Mouse (Mus musculus) lung, postnatal 0 days (tissue): ENCODE measurements around the gene 1700001L19Rik.

Experiments used
- CTCF ChIP-seq: IDR thresholded peaks from 2 replicates; pipeline ENCODE4 v1.5.1; 2016; ENCODE audit warnings: antibody characterized with exemption, mild to moderate bottlenecking
- EP300 ChIP-seq: IDR thresholded peaks from 2 replicates; pipeline ENCODE4 v1.6.1; 2016; ENCODE audit warnings: antibody characterized with exemption, mild to moderate bottlenecking, control low read depth

DNA sequence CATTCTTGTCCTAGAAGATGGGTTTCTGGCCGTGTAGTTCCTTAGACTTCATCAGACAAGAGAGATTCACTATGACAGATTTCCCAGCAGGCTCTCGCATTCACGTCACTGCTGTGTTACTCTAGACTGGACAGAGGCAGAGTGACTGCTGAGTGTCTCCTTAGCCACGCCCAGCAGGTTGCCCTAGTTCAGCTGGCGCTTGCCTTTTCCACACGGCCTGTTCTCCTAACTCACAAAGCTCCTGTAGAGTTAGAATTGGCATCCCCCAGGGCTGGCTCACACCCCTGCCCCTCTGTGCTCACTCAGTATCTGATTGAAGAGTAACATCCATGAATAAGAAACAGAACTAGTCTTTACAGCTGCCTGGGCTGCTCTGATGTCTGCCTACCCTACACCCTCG is 11.8 kb upstream of the 1700001L19Rik start:
- TF ChIP-seq CTCF, result no peak
- no peak for TF ChIP-seq EP300
